Mouse (Mus musculus) testis, adult 2 months (tissue): ENCODE measurements at regions not wholly inside any gene's neighbourhood (a gene's known extent, or its start where the extent isn't known, plus 50 kb on each side); places are given as distances from the start of the nearest gene placed in this dataset.

ENCODE experiments used
- H3K27ac ChIP-seq: fragments of 200-500 bp; 2 replicates; pipeline ENCODE4 v1.5.1; 2012; ENCODE audit warnings: low read depth, low read length; ENCODE audit not compliant: control insufficient read depth, insufficient read depth
- H3K27me3 ChIP-seq: fragments of 200-500 bp; 2 replicates; pipeline ENCODE4 v1.6.1; 2012; ENCODE audit warnings: mild to moderate bottlenecking, low read length, moderate library complexity; ENCODE audit not compliant: control insufficient read depth, insufficient read depth
- H3K36me3 ChIP-seq: fragments of 200-500 bp; 2 replicates; pipeline ENCODE4 v1.6.1; 2012; ENCODE audit warnings: mild to moderate bottlenecking, low read length; ENCODE audit not compliant: control insufficient read depth, insufficient read depth
- H3K4me1 ChIP-seq: fragments of 200-500 bp; 2 replicates; pipeline ENCODE4 v1.6.1; 2012; ENCODE audit warnings: low read length; ENCODE audit not compliant: control insufficient read depth, insufficient read depth
- H3K4me3 ChIP-seq: fragments of 200-500 bp; 2 replicates; pipeline ENCODE4 v1.5.1; 2012; ENCODE audit warnings: low read depth, mild to moderate bottlenecking, low read length, moderate library complexity, mixed read lengths; ENCODE audit not compliant: control insufficient read depth
- CTCF ChIP-seq: fragments of 200-500 bp; IDR thresholded peaks from 2 replicates; pipeline ENCODE4 v1.5.1; 2012; ENCODE audit warnings: low read depth, mild to moderate bottlenecking, inconsistent platforms, low read length, moderate library complexity; ENCODE audit not compliant: control insufficient read depth, insufficient read depth, insufficient replicate concordance
- POLR2A ChIP-seq: fragments of 200-500 bp; IDR thresholded peaks from 2 replicates; pipeline ENCODE4 v1.6.1; 2012; ENCODE audit warnings: low read depth, mild to moderate bottlenecking, inconsistent platforms, low read length, moderate library complexity; ENCODE audit not compliant: control insufficient read depth

- no peaks in the 10 kb centered on the region for H3K36me3 ChIP-seq
- H3K27ac ChIP-seq: no peak overlapping the region
- no peak overlapping the region for H3K4me3 ChIP-seq
- TF ChIP-seq POLR2A (no peak), CTCF (no peak)
- no peaks in the 10 kb centered on the region for H3K27me3 ChIP-seq
- no peaks in the 10 kb centered on the region for H3K4me1 ChIP-seq
Observed at GRCm38 (mm10) chr6:127207308-127207707, 55.3 kb upstream of the Ccnd2 start.

- no peaks in the 10 kb centered on the region for H3K36me3 ChIP-seq
- no peaks in the 10 kb centered on the region for H3K27me3 ChIP-seq
- no peak for TF ChIP-seq CTCF
- TF ChIP-seq POLR2A: no peak
- H3K4me3 ChIP-seq: no peak overlapping the region
- H3K4me1 ChIP-seq: no peaks in the 10 kb centered on the region
- H3K27ac ChIP-seq: no peak overlapping the region
Observed at GRCm38 (mm10) chr6:127213355-127213754, 61.4 kb upstream of the Ccnd2 start.

DNA sequence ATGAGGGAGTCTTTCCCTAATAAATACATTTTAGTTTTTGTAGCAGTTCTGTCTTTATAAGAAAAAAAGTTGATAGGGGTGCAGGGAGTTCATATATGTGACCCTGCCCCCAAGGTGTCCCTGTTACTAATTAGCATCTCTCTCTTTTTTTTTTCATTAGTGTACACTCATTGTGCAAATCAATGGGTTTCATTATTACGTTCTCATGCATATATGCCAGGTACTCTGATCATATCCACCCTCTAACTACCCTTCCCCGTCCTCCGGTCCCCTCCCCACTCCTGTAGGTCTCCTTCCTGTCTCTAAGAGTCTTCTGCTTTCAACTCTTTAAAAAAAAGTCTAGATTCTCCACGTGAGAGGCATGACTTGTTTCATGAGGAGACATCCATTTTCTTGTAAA lies 63.9 kb upstream of the Ccnd2 start:
- TF ChIP-seq CTCF (no peak), POLR2A (no peak)
- H3K4me1 ChIP-seq: no peaks in the 10 kb centered on the region
- H3K27ac ChIP-seq: no peak overlapping the region
- no peak overlapping the region for H3K4me3 ChIP-seq
- no peaks in the 10 kb centered on the region for H3K36me3 ChIP-seq
- no peaks in the 10 kb centered on the region for H3K27me3 ChIP-seq

- H3K36me3 ChIP-seq: no peaks in the 10 kb centered on the region
- no peaks in the 10 kb centered on the region for H3K27me3 ChIP-seq
- H3K4me1 ChIP-seq: no peaks in the 10 kb centered on the region
- no peak overlapping the region for H3K27ac ChIP-seq
- no peak for TF ChIP-seq POLR2A
- no peak for TF ChIP-seq CTCF
- H3K4me3 ChIP-seq: no peak overlapping the region
Observed at GRCm38 (mm10) chr6:127218634-127219445, 66.8 kb upstream of the Ccnd2 start.

DNA sequence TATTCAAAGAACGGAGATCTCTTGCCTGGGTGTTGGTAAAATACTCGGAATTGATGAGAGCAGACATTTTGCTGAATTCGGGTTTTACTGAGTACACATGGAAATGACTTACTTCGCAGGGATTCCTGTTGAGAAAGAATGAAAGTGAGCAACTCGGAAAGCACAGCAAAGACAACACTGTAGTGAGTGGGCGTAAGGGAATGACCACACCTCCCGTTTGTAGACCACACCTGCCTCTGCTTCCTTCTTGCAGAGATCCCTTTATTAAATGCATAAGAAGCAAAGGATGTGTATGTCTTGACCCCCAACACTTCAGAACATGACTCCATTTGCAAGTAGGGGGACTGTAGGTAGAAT lies 67.4 kb upstream of the Ccnd2 start:
- Histone ChIP-seq H3K27me3 (no peaks in the 10 kb centered on the region), H3K4me1 (no peaks in the 10 kb centered on the region), H3K27ac (no peak overlapping the region), H3K36me3 (no peaks in the 10 kb centered on the region), H3K4me3 (no peak overlapping the region)
- TF ChIP-seq CTCF (no peak), POLR2A (no peak)

GRCm38 (mm10) chr6:127226242-127226983 lies 74.4 kb upstream of the Ccnd2 start:
- no peaks in the 10 kb centered on the region for H3K4me1 ChIP-seq
- H3K27me3 ChIP-seq: no peaks in the 10 kb centered on the region
- no peak overlapping the region for H3K27ac ChIP-seq
- no peak overlapping the region for H3K4me3 ChIP-seq
- no peaks in the 10 kb centered on the region for H3K36me3 ChIP-seq
- no peak for TF ChIP-seq CTCF
- TF ChIP-seq POLR2A: no peak

- Histone ChIP-seq H3K36me3 (no peaks in the 10 kb centered on the region), H3K4me3 (no peak overlapping the region), H3K27me3 (no peaks in the 10 kb centered on the region), H3K4me1 (no peaks in the 10 kb centered on the region), H3K27ac (no peak overlapping the region)
- TF ChIP-seq POLR2A: no peak
- TF ChIP-seq CTCF: no peak
Observed at GRCm38 (mm10) chr6:127236510-127237109, 84.6 kb upstream of the Ccnd2 start.
